Mouse (Mus musculus) ES-Bruce4 (cell line): Measurements from ENCODE around the gene Rxfp2. TPM values are rescaled to one million over a fixed set of nuclear protein-coding genes. Genes with fewer than 3 reads are reported as not detected.

ENCODE experiments used
- H3K27ac ChIP-seq: 2 replicates; pipeline ENCODE4 v1.5.1; 2012; ENCODE audit warnings: low read length, inconsistent platforms; ENCODE audit not compliant: insufficient read depth
- H3K27me3 ChIP-seq: 2 replicates; pipeline ENCODE4 v1.6.1; 2012; ENCODE audit warnings: mild to moderate bottlenecking, low read length, inconsistent platforms; ENCODE audit not compliant: control insufficient read depth, poor library complexity, insufficient read depth, severe bottlenecking
- H3K36me3 ChIP-seq: 2 replicates; pipeline ENCODE4 v1.6.1; 2012; ENCODE audit warnings: inconsistent platforms, mild to moderate bottlenecking, low read length, moderate library complexity; ENCODE audit not compliant: control insufficient read depth, poor library complexity, insufficient read depth, severe bottlenecking
- H3K4me1 ChIP-seq: one replicate; pipeline ENCODE4 v1.8.1; 2011; ENCODE audit warnings: low read length; ENCODE audit not compliant: control insufficient read depth, insufficient read depth
- H3K4me3 ChIP-seq: 2 replicates; pipeline ENCODE4 v1.5.1; 2011; ENCODE audit warnings: low read depth, mild to moderate bottlenecking, low read length
- H3K9ac ChIP-seq: 2 replicates; pipeline ENCODE4 v1.6.1; 2012; ENCODE audit warnings: low read depth, mild to moderate bottlenecking, inconsistent platforms; ENCODE audit not compliant: poor library complexity, severe bottlenecking
- H3K9me3 ChIP-seq: replicated peaks from 2 replicates; pipeline ENCODE4 v1.6.1; 2012; ENCODE audit warnings: mild to moderate bottlenecking, low read length, inconsistent platforms; ENCODE audit not compliant: control insufficient read depth, poor library complexity, insufficient read depth, severe bottlenecking
- CTCF ChIP-seq: IDR thresholded peaks from one replicate; pipeline ENCODE4 v1.8.1; 2011; ENCODE audit warnings: low read depth, low read length
- EP300 ChIP-seq: IDR thresholded peaks from 2 replicates; pipeline ENCODE4 v1.6.1; 2011; ENCODE audit warnings: low read depth, low read length; ENCODE audit not compliant: insufficient read depth
- POLR2A ChIP-seq: IDR thresholded peaks from one replicate; pipeline ENCODE4 v1.8.1; 2011; ENCODE audit warnings: low read length; ENCODE audit not compliant: insufficient read depth
- polyA plus RNA-seq: library from polyadenylated mRNA; stranded (reverse); fragments of >200 nt; gene quantifications from 2 replicates; pipeline ENCODE4 v1.2.4, GENCODE M21; 2011; ENCODE audit warnings: low read depth; ENCODE audit not compliant: missing spikeins, insufficient read depth, insufficient read length

The Rxfp2 gene
- polyA plus RNA-seq, 1 experiment, result 0.61 TPM

DNA sequence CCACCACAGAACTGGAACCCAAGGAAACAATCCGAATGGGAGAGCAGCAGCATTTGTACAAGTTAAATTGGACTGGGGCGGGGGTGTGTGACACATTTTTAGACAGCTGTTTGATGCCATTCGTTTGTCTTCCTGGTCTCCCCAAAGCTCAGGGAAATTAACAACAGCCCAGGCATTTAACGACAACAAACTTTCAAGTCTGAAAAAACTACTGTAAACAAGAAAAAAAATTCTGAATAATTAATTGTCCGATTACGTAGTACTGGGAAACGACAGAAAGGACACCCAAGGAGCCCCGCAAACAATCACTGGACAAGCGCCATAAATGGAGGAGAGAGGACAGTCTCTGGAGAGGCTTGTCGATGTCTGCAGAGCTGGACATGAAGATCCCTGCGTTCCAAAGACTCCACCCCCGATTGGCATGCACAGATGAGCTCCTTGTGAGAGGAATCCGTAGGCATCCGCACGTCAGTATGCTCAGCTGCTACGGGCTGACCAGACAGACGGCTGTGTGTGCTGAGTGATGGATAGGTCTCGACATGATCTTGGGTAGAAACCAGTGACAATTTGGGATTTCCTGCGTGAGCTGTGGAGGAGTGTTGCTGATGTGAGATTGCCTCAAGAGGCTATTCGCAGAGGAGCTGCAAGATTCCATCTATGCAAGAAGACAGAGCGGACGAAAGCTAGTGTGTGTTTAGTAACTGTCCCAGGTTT is 21.0 kb upstream of the Rxfp2 start:
- no peak overlapping the region for H3K4me3 ChIP-seq
- no peaks in the 10 kb centered on the region; the same call in 1 of the 2 replicates for H3K27me3 ChIP-seq
- no peaks in the 10 kb centered on the region for H3K9me3 ChIP-seq
- H3K36me3 ChIP-seq, result no peaks in the 10 kb centered on the region
- H3K27ac ChIP-seq, result no peak overlapping the region
- no peak overlapping the region for H3K9ac ChIP-seq
- TF ChIP-seq EP300 (no peak), POLR2A (no peak), CTCF (no peak)
- no peaks in the 10 kb centered on the region for H3K4me1 ChIP-seq

DNA sequence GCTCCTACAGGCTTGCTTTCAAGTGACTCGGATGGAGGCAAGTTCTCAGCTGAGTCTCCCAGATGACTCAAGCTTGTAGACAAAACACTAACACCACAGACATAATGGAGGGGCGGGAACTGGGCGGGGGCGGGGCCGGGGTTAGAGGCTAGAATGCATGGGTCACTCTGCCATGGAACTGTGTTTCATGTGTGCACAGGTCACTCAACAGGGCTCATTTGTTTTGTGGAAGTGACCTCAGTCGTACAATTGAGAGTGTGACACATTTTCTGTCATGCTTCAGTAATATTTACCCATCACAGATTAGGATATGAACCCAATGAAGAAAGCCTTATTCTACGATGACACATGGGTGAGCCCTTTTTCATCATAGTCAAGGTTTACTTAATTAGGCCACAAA is 20.2 kb upstream of the Rxfp2 start:
- Histone ChIP-seq H3K4me3 (no peak overlapping the region), H3K4me1 (no peaks in the 10 kb centered on the region), H3K9me3 (no peaks in the 10 kb centered on the region), H3K9ac (no peak overlapping the region), H3K36me3 (no peaks in the 10 kb centered on the region), H3K27ac (no peak overlapping the region), H3K27me3 (no peaks in the 10 kb centered on the region; the same call in 1 of the 2 replicates)
- TF ChIP-seq CTCF (no peak), POLR2A (no peak), EP300 (no peak)

DNA sequence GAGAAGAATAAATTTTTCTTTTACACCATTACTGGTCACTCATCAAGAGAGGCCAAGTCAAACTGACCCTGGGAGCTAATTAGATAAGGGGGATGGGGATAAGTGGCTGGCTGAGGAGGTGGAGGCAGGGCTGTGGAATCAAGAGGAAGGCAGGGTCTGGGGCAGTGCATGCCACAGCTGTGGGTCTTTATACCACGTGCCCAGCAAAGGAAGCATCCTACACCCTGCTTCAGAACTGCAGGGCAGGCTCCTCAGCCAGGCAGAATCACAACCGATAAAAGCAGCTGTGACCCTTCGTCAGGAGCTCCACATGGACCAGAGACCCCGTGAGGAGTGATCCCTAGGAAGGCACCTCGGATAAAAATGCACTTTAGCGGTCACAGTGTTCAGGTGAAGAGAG is 13.1 kb upstream of the Rxfp2 start:
- H3K27ac ChIP-seq, result no peak overlapping the region

DNA sequence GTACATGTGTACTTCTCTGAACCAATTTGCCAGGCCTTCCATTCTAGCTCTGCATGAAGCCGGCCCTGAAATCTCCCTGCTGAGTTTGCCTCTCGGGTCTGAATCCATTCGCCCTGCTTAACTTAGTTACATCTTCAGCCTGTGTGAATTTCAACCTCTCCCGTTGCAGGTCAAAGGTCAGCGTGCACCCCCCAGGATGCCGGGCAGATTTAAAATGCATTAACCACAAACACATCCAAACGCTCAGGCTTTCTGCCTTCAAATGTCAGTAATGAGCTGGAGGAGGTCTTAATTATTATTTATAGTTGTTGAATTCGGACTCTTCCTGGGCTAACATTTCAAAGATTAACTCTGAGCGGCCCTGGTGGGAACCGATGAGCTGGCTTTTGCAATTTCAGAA is 1.6 kb upstream of the Rxfp2 start:
- no peaks in the 10 kb centered on the region for H3K36me3 ChIP-seq
- H3K27ac ChIP-seq, result no peak overlapping the region
- no peaks in the 10 kb centered on the region for H3K27me3 ChIP-seq
- H3K9ac ChIP-seq, result no peak overlapping the region
- no peaks in the 10 kb centered on the region for H3K4me1 ChIP-seq
- TF ChIP-seq POLR2A, result no peak
- TF ChIP-seq EP300, result no peak
- no peak for TF ChIP-seq CTCF
- H3K9me3 ChIP-seq, result no peaks in the 10 kb centered on the region
- H3K4me3 ChIP-seq, result no peak overlapping the region

More for the DNA sequence above, 13.1 kb upstream of the Rxfp2 start:
- no peaks in the 10 kb centered on the region for H3K4me1 ChIP-seq
- no peak overlapping the region for H3K9ac ChIP-seq
- no peaks in the 10 kb centered on the region for H3K9me3 ChIP-seq
- H3K27me3 ChIP-seq, result no peaks in the 10 kb centered on the region
- H3K4me3 ChIP-seq, result no peak overlapping the region
- no peaks in the 10 kb centered on the region for H3K36me3 ChIP-seq
- TF ChIP-seq CTCF, result no peak
- TF ChIP-seq POLR2A, result no peak
- TF ChIP-seq EP300, result no peak

DNA sequence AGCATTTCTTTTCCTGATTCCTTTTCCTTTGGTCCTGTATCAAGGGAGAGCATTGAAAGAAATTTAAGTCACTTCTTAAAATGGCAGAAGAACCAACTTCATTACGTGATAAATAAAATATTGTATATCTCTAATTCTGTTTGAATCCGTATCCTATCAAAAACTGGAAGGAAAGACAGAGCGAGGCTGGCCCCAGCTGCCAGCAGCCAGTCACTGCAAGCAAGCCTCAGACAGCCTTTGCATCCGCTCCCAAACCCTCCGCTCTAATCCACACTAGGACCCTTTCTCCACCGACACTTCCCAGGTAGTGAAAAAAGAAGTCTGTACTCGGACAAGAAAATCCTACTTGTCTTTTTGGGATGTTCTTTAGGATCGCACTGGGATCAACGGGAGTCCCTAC is 803 bp upstream of the Rxfp2 start:
- H3K4me1 ChIP-seq, result no peaks in the 10 kb centered on the region
- no peaks in the 10 kb centered on the region for H3K9me3 ChIP-seq
- H3K9ac ChIP-seq, result no peak overlapping the region
- H3K27me3 ChIP-seq, result no peaks in the 10 kb centered on the region
- no peaks in the 10 kb centered on the region for H3K36me3 ChIP-seq
- H3K27ac ChIP-seq, result no peak overlapping the region
- TF ChIP-seq POLR2A, result no peak
- peak; percentile 15 for TF ChIP-seq CTCF
- no peak overlapping the region for H3K4me3 ChIP-seq

DNA sequence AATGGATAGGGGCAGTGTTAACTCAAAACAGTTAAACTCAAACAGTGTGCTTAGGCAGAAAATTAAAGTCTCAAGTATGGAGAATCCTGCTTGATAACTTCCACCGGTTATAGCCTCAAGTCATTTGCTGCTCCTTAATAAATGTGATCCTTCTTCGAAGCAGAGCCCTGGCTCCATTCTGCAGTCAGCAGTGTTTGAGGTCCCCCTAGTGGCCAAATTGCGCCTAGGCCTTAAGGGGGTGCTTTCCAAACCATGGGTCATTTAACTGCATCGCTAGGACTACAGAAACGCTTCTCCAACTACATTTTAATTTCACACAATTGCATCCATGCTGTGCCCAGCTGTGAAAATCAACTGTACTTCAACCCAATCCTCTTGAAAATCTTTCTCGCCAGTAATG is 2.4 kb downstream of the Rxfp2 start:
- TF ChIP-seq EP300, result no peak
- TF ChIP-seq CTCF, result peak; percentile 86
- no peak for TF ChIP-seq POLR2A
- no peaks in the 10 kb centered on the region for H3K36me3 ChIP-seq
- no peak overlapping the region for H3K4me3 ChIP-seq
- H3K9me3 ChIP-seq, result no peaks in the 10 kb centered on the region
- H3K27me3 ChIP-seq, result no peaks in the 10 kb centered on the region; the same call in 1 of the 2 replicates
- no peaks in the 10 kb centered on the region for H3K4me1 ChIP-seq
- H3K9ac ChIP-seq, result no peak overlapping the region
- no peak overlapping the region for H3K27ac ChIP-seq
